Mouse (Mus musculus): ENCODE data around the gene H13.

The H13 gene

DNA sequence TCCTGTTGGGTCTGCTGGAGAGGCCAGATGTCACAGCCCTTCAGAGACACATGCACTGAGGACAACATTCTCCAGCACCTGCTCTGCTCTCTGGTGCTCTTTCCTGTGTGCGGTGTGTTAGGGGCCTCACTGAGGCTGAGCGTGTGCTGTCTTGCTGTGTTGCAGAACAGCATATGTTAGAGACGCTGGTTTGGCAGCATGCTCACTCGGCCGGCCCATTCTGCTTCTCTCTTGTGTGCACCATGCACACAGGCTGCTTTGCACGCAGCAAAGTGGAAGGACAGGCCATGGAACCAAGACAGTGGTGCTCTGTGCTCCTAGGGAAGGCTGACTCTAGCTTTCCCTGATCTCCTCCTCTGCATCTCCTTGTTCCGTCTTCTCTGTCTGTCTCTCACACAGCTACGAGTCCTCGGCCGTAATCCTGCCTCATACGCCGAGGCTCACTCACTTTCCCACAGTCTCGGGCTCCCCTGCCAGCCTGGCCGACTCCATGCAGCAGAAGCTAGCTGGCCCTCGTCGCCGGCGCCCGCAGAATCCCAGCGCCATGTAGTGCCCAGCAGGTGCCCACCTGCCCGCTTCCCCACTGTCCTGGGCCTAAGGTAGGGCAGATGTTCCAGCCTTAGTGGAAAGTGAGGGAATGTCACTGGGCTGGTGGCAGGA lies 34.5 kb downstream of the H13 start:
- peak; percentile 64 to 66 for DNase-seq

GRCm38 (mm10) chr2:152704256-152704605 lies 35.0 kb downstream of the H13 start:
- DNase-seq: peak; percentile 86

GRCm38 (mm10) chr2:152704811-152705370 lies 35.6 kb downstream of the H13 start:
- DNase-seq: peak; percentile 49 to 56

DNA sequence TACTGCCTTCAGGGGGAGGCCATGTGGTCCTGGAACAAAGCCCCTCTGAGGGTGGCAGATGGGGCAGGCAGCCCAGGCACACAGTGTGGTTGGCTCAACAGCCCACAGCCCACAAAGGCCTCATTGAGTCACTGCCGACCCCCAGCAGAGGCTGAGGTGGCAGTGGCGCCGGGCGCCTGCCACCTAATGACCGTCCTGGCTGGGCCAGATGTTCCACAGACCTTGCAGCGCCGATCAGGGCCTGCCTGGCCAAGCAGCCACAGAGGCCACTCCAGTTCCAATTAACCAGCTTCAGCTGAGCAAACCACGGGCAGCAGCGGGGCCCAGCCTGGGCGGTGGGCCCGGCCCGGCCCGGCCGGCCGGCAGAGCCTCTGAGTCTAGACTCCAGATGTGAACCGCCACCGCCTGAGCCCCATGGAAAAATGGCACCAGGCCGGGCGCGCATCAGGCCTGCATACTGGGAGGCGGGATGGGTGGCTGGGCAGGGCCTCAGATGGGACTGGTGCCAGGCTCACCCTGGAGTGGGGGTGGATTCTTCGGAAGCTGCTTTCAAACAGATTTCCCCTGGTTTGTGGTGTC lies 36.8 kb downstream of the H13 start:
- DNase-seq: peak; percentile 70 to 79

DNA sequence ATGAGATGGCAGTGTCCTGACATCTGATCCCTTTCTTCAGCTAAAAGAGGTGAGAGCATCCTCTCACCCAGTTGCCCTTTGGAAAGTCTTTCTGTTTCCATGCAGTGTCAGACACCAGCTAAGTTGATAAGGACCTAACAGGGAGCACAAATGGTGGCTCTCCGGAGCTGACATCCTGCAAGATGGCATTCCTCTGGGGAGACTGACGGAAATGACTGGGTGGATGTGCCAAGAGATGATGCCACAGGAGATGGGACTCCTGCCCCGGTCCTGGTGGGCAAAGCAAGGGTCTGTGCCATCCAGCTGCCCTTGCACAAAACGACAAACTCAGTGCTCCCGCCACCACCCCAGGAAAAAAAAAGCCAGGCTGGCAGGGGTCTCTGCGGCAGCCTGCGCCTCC lies 37.9 kb downstream of the H13 start:
- peak in 1 of 2 experiments; percentile 57 for DNase-seq

GRCm38 (mm10) chr2:152707627-152708026 lies 38.4 kb downstream of the H13 start:
- peak; percentile 81 to 83 for DNase-seq

- no peak for DNase-seq
These were observed 39.8 kb downstream of the H13 start for GRCm38 (mm10) chr2:152709066-152709465.

DNA sequence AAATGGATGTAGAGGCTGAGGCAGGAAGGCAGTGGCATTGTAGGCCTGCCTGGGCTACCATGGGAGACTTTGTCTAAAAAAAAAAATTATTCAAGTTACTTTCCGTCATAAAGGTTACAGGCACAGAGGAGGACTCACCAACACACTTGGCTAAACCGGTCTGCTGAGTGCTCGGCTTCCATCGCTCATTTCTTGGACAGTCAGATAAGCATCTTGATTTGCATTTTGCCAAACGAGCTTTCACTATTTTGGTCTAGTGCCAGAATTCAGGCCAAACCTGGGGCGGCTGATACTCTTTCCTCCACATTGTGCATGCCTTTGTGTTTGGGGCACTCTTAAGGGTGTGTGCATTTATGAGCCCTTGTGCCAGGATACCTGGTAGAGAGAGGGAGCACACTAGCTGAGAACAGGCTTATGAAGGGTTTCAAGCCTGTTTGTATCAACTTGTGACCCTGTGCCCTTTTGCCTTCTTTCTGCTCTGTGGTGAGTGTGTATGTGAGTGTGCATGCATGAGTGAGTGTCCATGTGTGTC lies 47.0 kb downstream of the H13 start:
- no peak for DNase-seq

DNA sequence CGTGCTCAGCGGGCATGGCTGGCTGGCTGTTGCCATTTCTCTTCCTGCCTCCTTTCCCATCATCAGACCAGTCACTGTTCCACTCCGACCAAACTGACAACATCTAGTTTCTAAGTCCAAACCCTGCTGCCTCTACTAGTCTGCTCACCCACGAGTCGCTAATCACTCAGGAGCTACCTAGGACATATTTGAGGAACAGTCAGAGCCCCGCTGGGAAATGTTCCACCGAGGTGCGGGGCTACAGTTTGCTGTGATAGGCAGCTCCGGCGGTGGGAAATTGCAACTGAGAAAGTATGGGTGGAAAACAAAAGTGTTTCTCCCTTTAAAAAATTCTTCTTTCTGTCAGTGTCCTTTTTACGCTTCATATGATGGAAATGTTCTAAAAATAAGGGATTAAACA lies 48.4 kb downstream of the H13 start:
- DNase-seq: no peak

DNA sequence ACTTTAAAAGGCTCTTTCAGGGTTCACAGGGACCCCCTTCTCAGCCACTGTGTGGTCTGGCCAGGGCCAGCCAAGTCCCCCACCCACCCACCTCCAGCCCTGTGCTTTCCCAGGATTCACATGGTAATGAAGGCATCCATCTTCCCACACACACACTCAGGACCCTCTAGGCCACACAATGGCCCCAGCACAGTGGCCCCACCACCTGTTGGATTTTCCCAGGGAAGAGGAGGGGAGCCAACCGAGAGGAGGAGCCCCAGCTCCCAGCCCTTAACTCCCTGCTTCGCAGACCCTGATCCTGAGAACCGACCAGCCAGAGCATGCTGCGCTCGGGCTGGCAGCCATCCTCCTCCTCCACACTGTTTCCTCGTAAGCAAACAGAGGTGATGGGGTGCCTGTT lies 48.8 kb downstream of the H13 start:
- DNase-seq: no peak

- DNase-seq: peak; percentile 30 to 46
These were observed 54.5 kb downstream of the H13 start for GRCm38 (mm10) chr2:152723651-152724331.

DNA sequence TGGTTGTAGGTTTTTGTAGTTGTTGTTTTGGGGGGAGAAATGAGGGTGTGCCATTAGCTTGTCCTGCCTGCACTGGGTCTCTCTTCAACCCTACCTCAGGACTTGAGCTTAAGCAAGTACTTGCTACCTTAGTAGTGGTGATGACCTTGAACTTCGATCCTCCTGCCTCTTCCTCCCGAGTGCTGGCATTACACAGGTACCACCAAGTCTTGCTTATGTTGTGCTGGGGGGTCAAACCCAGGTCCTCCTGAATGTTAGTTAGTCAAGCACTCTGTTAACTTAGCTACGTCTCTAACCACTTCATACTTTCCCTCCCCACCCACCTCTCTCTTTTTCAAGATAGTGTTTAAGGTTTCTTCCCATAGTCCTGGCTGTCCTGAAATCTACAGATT lies 55.1 kb downstream of the H13 start:
- DNase-seq: no peak

DNA sequence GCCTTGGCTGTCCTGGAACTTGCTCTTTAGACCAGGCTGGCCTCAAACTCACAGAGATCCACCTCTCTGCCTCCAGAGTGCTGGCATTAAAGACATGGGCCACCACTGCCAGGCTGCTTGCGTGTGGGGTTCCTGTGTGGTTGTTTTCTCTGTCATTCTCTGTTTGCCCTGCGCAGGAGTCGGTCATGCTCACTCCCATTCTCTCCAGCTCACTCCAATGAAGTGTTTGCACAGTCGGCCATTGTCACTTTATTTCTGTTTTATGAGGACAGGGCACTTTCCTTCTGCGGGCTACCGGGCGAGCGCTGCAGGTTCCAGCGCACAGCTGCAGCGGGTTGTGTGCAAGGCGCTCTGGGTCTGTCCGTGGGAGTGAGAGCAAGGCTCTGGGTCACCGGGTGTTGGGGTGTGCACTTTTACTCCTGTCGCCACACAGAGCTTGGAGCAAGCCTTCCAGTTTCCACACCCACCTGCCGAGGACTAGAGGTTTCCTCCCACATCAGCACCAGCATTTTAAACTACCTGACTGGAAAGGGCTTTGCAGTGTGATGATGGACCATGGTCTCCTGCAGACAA lies 56.0 kb downstream of the H13 start:
- no peak for DNase-seq

DNA sequence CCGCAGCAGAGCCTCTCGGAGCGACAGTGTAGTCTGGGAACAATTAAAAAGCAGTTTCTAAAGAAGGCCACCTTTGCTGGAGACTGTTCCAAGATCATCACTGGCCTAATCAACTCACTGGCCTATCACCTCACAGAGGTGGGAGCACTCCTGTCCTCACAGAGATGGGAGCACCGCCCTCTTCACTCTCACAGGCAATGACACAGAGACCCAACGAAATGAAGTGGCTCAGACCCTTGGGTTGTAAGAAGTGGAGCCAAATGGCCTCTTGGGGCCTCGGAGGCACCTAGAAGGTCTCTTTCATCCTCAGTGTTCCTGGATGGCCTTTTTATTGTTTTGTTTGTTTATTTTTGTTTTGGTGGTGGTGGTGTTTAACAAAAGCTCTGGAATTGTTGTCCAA lies 57.0 kb downstream of the H13 start:
- DNase-seq: no peak

- DNase-seq: no peak
These were observed 57.6 kb downstream of the H13 start for GRCm38 (mm10) chr2:152726751-152727335.

DNA sequence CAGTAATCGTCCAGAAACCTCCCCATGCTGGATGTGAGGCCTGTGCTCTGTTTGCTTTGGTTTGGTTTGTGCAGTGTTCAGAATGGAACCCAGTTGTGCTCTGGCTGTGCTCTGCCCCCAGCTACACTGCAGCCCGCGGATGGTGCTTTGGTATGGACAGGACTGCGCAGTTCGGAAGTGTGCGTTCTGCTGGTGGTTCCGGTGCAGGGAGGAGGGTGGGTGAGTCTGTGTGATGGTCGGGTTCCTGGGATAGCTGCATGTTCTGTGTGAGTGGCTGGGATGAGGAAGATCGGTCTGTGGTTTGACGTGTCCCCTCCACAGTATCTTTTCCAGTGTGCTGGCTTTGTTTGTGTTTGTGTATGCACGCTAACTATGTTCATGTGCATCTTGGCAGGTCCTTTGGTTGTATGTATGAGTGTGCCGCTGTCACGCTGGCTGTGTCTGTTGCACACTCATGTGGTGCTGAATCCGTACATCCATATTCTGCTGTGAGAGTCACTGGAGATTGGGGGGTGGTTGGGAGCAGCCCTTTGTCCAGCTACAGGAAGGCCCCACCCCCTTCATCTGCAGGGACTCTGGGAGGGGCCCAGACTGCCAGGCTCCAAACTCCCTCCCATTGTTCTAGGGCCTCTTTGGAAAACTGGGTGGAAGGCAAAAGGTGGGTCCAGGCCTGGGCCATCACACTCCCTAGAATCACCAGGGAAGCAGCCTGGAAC lies 58.7 kb downstream of the H13 start:
- DNase-seq: no peak

DNA sequence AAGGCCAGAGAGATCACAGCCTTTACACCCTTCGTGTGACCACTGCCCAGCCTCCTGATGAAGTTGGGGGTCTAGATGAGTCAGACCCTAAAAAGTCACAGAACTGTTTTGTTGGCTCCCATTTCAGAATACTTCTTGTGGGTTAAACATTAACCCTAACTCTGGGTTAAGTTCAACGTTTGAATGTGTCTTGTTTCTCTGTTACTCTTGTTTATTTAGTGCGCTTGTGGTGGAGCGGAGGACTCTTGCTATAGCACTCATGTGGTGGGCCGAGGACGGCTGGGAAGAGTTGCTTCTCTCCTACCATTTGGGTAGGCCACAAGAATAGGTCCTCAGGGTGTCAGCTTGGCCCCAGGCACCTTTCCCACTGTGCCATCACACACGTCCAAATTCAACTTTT lies 59.3 kb downstream of the H13 start:
- DNase-seq: no peak

DNA sequence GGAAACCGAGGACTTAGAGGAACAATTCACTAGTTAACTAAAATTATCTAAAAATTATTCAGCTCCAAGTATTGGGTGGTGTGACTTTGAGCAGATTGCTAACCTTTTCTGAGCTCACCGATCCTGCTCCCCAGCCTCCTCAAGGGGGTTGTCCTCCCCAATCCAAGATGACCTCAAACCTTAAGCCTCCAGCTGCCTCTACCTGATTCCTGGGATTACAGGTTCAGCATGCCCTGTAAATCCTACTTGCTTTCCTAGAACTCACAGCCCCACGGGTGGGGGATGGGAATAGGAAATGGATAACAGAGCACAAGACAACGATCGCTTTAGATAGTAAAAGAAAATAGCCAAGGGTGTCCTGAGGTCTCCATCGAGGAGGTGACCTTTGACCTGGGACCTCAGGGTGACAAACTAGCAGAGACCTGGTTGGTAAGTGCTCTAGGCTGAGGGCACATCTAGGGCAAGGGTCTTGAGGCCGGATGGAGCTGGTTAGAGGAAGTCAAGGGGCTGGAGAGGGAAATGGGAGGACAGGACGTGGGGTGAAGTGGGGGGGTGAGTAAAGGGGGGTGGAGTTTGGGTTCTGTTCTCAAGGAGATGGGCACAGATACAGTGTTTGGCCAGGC lies 59.9 kb downstream of the H13 start:
- no peak for DNase-seq

DNA sequence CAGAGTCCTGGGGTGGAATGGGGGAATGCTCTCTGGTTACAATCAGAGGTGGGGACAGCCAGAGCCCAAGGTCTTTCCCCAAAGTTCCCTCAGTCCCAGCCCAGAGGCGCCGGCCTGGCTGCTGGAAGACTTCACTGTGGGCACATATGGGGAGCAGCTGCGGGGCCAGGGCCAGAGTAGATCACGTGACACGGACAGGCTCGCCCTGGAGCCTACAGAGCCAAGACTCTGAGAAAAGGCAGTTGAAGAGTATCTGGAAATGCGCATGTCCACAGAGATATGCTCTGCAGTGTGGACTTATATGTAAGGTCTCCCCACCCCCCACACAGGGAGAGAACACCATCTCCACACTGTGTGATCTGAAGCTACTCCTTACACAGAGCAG lies 60.4 kb downstream of the H13 start:
- DNase-seq: no peak

- peak in 1 of 2 experiments; percentile 34 for DNase-seq
These were observed 63.9 kb downstream of the H13 start for GRCm38 (mm10) chr2:152733201-152733600.

DNA sequence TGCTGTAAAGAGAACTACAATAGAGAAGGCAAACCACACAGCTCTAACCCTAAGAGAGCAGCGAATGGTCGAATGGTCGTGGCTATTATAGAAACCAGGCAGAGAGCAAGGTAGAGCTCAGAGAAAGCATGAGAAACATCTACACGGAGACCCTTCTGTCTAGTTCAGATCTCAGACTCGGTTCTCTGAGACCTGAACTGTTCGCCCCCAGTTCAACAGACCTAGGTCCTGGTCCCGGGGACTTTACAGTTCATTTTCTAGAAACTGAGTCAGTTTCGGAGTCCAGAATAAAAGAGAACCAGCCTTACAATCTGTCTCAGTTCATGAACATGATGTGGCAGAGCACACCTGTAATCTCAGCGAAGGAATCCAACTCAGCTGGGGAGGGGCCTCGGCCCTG lies 65.2 kb downstream of the H13 start:
- no peak for DNase-seq

- peak; percentile 89 to 94 for DNase-seq
These were observed 65.7 kb downstream of the H13 start for GRCm38 (mm10) chr2:152734984-152735383.
